Mouse (Mus musculus) megakaryocyte, embryonic 14.5 days (primary cell): Measurements from ENCODE around the gene Man1a. TPM values are rescaled to one million over a fixed set of nuclear protein-coding genes. Genes with fewer than 3 reads are reported as not detected.
A peak's percentile ranks its signal among the peaks of the same experiment; 100 is the strongest.

Source experiments
- H3K27me3 ChIP-seq: replicated peaks from 2 replicates; pipeline ENCODE3; 2012; ENCODE audit warnings: inconsistent platforms
- H3K36me3 ChIP-seq: replicated peaks from 2 replicates; pipeline ENCODE3; 2012; ENCODE audit warnings: low read length, inconsistent platforms, mixed read lengths
- H3K4me1 ChIP-seq: 2 replicates; pipeline ENCODE4 v1.6.1; 2012; ENCODE audit warnings: inconsistent platforms
- H3K4me3 ChIP-seq: replicated peaks from 2 replicates; pipeline ENCODE3; 2012; ENCODE audit warnings: moderate library complexity, mild to moderate bottlenecking, inconsistent platforms
- H3K9me3 ChIP-seq: 2 replicates; pipeline ENCODE4 v1.6.1; 2012; ENCODE audit warnings: inconsistent platforms
- FLI1 ChIP-seq: IDR thresholded peaks from 2 replicates; pipeline ENCODE4 v1.6.1; 2012; ENCODE audit warnings: low read length, inconsistent platforms, mixed read lengths
- GATA1 ChIP-seq: IDR thresholded peaks from 3 replicates; pipeline ENCODE4 v1.6.1; 2012; ENCODE audit warnings: mixed read lengths, low read length, inconsistent platforms, borderline replicate concordance
- polyA plus RNA-seq: library from polyadenylated mRNA; stranded (reverse); fragments of >175 nt; gene quantifications from 2 replicates; pipeline ENCODE4 v1.2.3, GENCODE M21; 2012; ENCODE audit warnings: low replicate concordance; ENCODE audit not compliant: insufficient read depth

Man1a gene
- polyA plus RNA-seq, 1 experiment: 37.5 TPM

- H3K27me3 ChIP-seq: no peaks in the 10 kb centered on the region
- peaks cover 33% of the 10 kb centered on the region for H3K36me3 ChIP-seq
- H3K9me3 ChIP-seq: no peaks in the 10 kb centered on the region
- TF ChIP-seq FLI1 (no peak), GATA1 (no peak)
- H3K4me3 ChIP-seq: peak overlapping the region; percentile 5
- peaks cover 43% of the 10 kb centered on the region for H3K4me1 ChIP-seq
Observed at GRCm38 (mm10) chr10:53996216-53996615, 80.2 kb downstream of the Man1a start.

- TF ChIP-seq FLI1: no peak
- TF ChIP-seq GATA1: no peak
- Histone ChIP-seq H3K9me3 (no peaks in the 10 kb centered on the region), H3K27me3 (no peaks in the 10 kb centered on the region), H3K36me3 (peaks cover 46% of the 10 kb centered on the region), H3K4me1 (peaks cover 42% of the 10 kb centered on the region), H3K4me3 (no peak overlapping the region)
Observed at GRCm38 (mm10) chr10:53994591-53994990, 81.8 kb downstream of the Man1a start.

DNA sequence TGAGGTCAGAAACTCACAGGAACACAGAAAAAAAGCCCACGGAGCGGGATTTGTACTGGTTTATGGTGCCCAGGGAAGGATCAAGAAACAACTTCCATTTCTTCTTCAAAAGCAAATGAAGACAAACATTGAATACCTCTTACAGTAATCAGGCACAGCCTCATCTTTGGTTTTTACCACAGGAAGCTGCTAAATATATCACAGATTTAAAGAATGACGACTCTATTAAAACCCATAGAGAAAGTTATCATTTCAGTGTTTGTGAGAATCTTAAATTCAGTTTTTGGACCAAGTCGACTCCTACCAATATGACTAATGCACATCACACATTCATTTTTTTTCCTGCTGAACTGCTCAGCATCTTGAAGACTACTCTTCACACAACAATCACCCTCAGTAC, 86.0 kb downstream of the Man1a start:
- TF ChIP-seq FLI1 (no peak), GATA1 (no peak)
- peaks cover 52% of the 10 kb centered on the region for H3K36me3 ChIP-seq
- no peaks in the 10 kb centered on the region for H3K27me3 ChIP-seq
- H3K9me3 ChIP-seq: no peaks in the 10 kb centered on the region
- peaks cover 17% of the 10 kb centered on the region for H3K4me1 ChIP-seq
- no peak overlapping the region for H3K4me3 ChIP-seq

GRCm38 (mm10) chr10:53984894-53985293, 91.5 kb downstream of the Man1a start:
- no peak for TF ChIP-seq GATA1
- no peak for TF ChIP-seq FLI1
- Histone ChIP-seq H3K36me3 (peaks cover 72% of the 10 kb centered on the region), H3K4me1 (0 out of 2 replicates have a peak, but pooled peaks cover 3% of the 10 kb centered on the region), H3K4me3 (no peak overlapping the region), H3K27me3 (no peaks in the 10 kb centered on the region), H3K9me3 (no peaks in the 10 kb centered on the region)

- 0 out of 2 replicates have a peak, but pooled peaks cover 3% of the 10 kb centered on the region for H3K4me1 ChIP-seq
- H3K36me3 ChIP-seq: peaks cover 72% of the 10 kb centered on the region
- H3K9me3 ChIP-seq: no peaks in the 10 kb centered on the region
- TF ChIP-seq FLI1 (no peak), GATA1 (no peak)
- H3K4me3 ChIP-seq: no peak overlapping the region
- H3K27me3 ChIP-seq: no peaks in the 10 kb centered on the region
Observed at GRCm38 (mm10) chr10:53984086-53984485, 92.3 kb downstream of the Man1a start.

- TF ChIP-seq FLI1 (no peak), GATA1 (no peak)
- H3K27me3 ChIP-seq: no peaks in the 10 kb centered on the region
- H3K4me3 ChIP-seq: no peak overlapping the region
Observed at GRCm38 (mm10) chr10:53978647-53979046, 97.8 kb downstream of the Man1a start.

GRCm38 (mm10) chr10:53974180-53974579, 102.2 kb downstream of the Man1a start:
- Histone ChIP-seq H3K9me3 (no peaks in the 10 kb centered on the region), H3K4me3 (no peak overlapping the region), H3K36me3 (peaks cover 67% of the 10 kb centered on the region), H3K4me1 (peaks cover 30% of the 10 kb centered on the region), H3K27me3 (no peaks in the 10 kb centered on the region)
- TF ChIP-seq FLI1: no peak
- TF ChIP-seq GATA1: no peak

More at GRCm38 (mm10) chr10:53978647-53979046, 97.8 kb downstream of the Man1a start:
- H3K4me1 ChIP-seq: peaks cover 18% of the 10 kb centered on the region
- no peaks in the 10 kb centered on the region for H3K9me3 ChIP-seq
- H3K36me3 ChIP-seq: peaks cover 84% of the 10 kb centered on the region

- Histone ChIP-seq H3K4me3 (peak overlapping the region; percentile 47), H3K36me3 (peaks cover 52% of the 10 kb centered on the region), H3K9me3 (no peaks in the 10 kb centered on the region), H3K27me3 (no peaks in the 10 kb centered on the region), H3K4me1 (peaks cover 37% of the 10 kb centered on the region)
- TF ChIP-seq GATA1 (no peak), FLI1 (no peak)
Observed at GRCm38 (mm10) chr10:53959759-53960158, 116.7 kb downstream of the Man1a start.

DNA sequence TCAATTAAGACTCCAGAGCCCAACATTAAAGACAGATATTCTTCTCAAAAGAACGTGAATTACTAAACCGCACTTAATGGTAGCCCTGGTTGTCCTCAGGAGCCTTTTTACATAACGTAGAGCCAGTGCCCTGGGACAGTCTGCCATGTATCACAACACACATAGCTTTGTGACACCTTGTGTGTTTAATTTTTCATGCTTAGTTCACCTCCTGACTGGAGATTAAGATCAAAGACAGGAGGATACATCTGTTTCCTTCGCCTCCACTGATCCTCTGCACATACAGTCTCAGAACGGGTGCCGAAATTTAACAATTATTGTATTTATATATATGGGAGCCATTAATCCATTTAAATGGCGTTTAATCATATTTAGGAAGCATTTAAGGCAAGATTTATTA, 134.8 kb downstream of the Man1a start:
- Histone ChIP-seq H3K4me3 (no peak overlapping the region), H3K9me3 (no peaks in the 10 kb centered on the region), H3K36me3 (peaks cover 29% of the 10 kb centered on the region), H3K27me3 (no peaks in the 10 kb centered on the region), H3K4me1 (peaks cover 12% of the 10 kb centered on the region)
- TF ChIP-seq FLI1 (no peak), GATA1 (no peak)

GRCm38 (mm10) chr10:53938199-53938598, 138.2 kb downstream of the Man1a start:
- Histone ChIP-seq H3K4me1 (peaks cover 16% of the 10 kb centered on the region), H3K9me3 (no peaks in the 10 kb centered on the region), H3K27me3 (no peaks in the 10 kb centered on the region), H3K4me3 (no peak overlapping the region), H3K36me3 (peaks cover 47% of the 10 kb centered on the region)
- no peak for TF ChIP-seq FLI1
- no peak for TF ChIP-seq GATA1

- H3K4me1 ChIP-seq: peaks cover 11% of the 10 kb centered on the region
- H3K9me3 ChIP-seq: no peaks in the 10 kb centered on the region
- H3K36me3 ChIP-seq: peaks cover 55% of the 10 kb centered on the region
- H3K27me3 ChIP-seq: no peaks in the 10 kb centered on the region
- H3K4me3 ChIP-seq: no peak overlapping the region
- TF ChIP-seq FLI1 (no peak), GATA1 (no peak)
Observed at GRCm38 (mm10) chr10:53936078-53936477, 140.3 kb downstream of the Man1a start.
